Mouse (Mus musculus): ENCODE results near the gene Nudt14. TPM values are rescaled to one million over a fixed set of nuclear protein-coding genes. Genes with fewer than 3 reads are reported as not detected.

Nudt14 gene
- total RNA-seq, 2 experiments from 2014 or later = 2.7 TPM; not detected in 1

DNA sequence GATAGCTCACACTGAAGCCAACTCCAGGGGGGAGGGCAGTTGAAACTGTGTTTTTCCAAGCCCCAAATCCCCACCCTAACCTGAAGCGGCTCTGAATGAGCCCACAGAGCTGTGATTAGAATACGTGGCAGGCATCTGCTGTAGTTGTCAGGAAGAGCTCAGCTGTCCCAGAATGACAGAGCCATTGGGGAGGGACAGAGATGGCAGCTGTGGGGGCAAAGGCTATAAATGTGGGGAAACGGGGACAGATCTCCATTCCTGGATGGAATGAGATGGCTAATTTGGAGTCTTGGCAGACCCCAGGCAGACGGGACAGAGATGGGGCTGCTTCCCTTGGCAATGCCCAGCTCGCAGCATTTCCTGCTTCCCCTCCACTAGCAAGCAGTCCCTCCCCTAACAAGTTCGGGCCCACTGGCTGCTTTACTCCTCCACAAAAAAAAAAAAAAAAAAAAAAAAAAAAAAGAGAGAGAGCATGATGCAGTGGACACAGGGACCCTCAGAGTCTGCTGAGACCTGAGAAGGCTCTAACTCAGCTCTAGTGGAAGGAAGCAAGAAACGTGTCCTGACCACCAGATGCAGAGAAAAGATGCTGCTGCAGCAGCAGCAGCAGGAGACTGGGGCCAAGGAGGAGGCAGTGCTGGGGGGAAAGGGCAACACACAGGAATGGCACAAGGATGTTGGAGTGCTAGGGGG is 9.4 kb upstream of the Nudt14 start:
- no peak for ATAC-seq (replicated peaks; ENCODE audit: low FRiP score, poor library complexity, severe bottlenecking)

DNA sequence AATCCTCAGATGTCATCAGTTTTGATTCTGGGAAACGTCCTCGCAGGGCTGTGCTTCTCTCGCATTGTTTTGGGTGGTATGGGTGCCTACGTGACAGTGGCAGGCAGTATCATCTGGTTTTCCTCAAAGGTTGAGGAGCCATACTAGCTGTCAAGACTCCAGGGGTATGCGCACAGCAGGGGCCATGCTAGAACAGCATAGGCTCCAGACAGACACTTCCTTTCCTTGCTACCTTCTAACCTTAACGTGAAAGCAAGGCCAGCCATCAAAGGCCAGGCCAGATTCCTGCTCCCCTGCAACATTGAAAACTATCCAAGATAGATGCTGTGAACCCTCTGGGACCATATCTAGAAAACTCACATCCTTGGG is 8.8 kb upstream of the Nudt14 start:
- ATAC-seq (replicated peaks; ENCODE audit: low FRiP score, poor library complexity, severe bottlenecking) = no peak

DNA sequence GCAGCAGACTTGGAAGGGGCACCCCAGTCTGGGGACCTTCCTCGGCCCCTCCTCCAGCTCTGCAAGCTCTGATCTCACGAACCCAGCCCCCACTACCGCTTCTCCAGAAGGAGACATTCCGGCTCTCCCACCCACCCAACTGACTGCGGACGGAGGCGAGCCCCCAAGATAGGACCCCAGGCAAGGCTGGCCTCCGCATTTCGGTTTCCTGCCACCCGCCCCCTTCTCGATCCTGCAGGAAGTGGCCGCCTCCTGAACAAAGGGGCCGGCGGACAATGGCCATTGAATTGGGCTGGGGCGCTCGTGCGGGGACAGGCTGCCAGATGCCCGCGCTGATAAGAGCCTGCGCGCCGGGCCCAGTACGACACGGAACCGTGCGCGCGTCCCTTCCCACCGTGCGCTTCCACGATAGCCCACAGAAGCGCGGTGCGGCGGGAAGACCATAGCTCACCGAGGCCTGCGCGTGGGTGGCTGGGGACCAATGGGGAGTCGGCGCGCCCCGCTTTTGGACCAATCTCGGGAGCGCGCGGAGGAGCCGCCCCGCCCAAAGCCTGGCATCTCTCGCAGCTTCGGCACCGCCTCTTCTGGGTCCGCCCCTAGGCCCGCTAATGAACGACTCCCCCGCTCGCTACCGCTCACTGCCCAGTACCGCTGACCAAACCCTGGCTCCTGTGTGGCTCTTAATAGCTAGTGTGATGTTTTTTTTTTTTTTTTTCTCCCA is 8.3 kb upstream of the Nudt14 start:
- ATAC-seq (replicated peaks; ENCODE audit: low FRiP score, poor library complexity, severe bottlenecking) = peak; percentile 78

DNA sequence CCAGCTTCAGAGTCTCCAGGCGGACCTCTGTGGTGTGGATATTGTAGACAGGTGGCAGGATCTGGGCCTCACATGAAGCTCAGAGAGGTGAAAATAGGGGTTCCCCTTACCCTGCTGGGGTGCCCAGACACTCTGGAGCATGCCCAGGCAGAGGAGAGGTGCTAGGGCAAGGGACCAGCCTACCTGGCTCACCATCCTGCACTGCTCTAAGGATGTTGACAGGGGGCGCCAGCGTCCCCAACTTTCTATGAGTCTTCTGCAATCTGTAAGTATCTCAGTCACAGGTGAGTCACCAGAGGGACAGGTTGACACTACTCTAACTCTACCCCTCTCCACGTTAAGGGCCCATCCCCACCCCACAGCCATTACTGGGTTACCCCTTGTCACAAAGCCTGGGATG is 5.4 kb upstream of the Nudt14 start:
- ATAC-seq (replicated peaks; ENCODE audit: low FRiP score, poor library complexity, severe bottlenecking) = no peak

DNA sequence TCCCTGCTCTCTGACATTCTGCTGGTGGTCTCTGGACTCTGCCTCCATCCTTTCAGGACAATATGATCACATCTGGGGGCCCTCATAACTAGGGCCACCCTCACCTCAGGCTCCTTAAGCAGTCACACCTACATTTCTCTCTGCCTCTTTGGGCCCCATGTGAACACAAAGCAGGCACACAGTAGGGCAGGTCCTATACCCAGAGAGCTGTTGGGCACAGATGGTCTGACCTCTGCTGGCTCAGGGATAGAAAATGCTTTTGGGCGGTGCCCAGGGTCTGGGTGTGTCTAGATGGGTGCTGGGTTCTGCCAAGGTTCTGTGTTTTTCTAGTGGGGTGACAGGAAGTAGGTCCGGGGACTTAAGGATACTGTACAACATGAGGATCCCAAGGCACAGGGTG is 1.7 kb upstream of the Nudt14 start:
- no peak for ATAC-seq (replicated peaks; ENCODE audit: low FRiP score, poor library complexity, severe bottlenecking)

DNA sequence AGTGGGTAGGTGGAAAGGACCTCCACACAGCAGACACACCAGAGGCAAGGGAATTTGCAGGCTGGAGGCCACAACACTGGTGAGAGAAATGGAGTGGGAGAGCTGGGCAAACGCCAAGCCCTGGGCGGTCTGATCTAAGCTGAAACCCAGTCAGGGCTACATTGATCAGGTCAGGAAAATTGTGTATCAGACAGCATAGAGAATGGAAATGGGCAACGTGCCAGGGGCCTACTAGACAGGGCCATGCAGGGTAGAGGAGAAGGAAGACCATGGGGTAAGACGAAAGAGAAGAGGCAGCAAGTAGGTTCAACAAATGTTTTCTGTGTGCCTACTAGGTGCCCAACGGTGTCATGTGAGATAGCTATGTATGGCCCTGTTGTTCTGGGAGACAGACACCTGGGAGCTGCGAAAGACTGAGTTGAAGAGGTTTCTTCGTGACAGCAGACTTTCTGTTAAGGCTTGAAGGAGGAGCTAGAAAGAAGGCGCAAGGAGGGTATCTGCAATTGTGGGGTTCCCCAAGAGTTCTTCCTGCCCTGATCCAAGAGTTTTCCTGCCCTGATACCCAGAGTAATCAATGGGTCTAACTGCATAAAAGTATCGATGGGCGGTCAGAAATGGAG is 658 bp downstream of the Nudt14 start:
- peak; percentile 7; the same call in 1 of the 2 replicates for ATAC-seq (replicated peaks; ENCODE audit: low FRiP score, poor library complexity, severe bottlenecking)

DNA sequence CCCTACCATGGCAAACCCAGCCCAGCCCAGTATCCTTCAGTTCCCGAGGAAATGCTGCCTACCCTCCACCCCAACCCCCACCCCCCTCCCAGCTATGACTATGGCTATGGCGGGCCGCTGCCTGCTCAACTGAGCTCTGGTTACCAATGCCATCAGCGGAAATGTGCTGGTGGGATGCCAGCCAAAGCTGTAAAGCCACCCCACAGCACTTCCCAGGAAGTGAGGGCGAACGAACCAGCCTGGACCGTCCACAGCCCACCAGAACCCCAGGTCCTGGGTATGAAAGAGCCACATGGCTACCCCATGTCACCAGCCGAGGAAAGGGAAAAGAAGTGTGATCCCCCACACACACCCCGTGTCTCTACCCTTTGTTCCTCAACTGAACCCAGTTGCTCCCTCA is 1.2 kb downstream of the Nudt14 start:
- no peak for ATAC-seq (replicated peaks; ENCODE audit: low FRiP score, poor library complexity, severe bottlenecking)

DNA sequence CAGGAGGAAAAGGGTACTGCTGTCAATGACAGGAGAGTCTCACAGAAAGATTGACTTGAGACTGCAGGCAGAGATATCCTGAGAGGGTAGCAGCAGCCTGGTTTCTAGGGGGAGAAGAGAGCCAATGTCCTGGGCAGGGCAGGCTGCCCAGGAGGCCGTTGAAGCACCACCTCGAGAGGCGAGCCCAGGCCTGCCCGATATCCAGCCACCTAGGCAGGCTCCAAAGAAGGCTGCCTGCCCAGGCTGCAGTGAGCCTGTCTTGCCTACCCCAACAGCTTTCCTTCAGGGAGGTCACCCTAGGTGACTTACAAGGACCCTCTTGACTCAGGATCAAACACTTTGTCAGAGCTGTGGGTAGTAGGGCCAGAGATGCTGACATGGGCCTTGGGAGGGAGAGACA is 1.7 kb downstream of the Nudt14 start:
- no peak for ATAC-seq (replicated peaks; ENCODE audit: low FRiP score, poor library complexity, severe bottlenecking)

DNA sequence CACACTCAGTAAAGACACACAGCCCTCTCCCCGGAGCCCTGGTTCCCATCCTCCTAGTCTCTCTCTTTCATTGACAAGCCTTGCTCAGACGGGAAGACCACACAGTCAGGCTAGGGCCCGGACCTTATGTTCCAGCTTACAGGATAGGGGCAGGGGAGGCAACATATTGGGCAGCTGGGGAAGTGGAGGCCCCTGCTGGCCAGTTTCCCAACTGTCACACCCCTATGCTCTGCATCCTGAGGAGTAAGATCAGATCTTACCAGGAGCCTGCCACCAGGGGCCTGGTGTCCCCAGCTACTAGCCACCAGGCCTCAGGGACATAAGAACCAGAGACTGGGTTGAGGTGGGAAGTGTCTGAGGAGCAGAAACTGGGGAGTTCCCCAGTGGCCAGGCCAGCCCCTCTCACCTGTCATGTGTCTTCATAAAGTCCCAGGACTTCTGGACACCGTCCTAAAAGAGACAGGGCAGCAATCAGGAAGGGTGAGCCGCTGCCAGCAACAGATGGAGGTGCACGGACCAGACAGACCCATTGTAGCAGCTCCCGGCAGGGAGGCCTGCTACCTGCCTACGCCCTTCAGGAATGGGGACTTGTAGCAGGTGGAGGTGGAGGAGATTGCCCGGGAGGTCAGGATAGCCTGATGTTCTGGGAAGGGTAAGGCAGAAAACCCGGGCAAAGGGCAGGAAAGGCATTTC is 2.9 kb downstream of the Nudt14 start:
- no peak for ATAC-seq (replicated peaks; ENCODE audit: low FRiP score, poor library complexity, severe bottlenecking)

DNA sequence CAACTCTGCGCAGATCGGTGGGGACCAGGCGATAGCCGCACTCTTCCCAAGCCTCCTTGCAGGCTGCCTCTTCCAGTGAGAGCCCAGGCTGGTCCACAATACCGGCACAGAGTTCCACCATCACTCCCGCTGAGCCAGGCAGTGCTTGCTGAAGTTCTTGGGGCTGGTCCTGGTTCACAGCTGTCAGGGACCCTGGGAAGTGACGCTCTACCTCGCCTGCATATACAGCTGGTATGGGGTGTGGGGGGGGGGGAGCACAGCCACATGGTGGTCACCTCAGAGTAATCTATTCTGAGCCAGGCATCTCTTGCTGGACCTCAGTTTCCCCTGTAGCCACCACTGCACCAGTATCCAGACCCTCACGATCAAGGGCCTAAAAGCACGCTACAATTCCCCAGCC is 3.6 kb downstream of the Nudt14 start:
- ATAC-seq (replicated peaks; ENCODE audit: low FRiP score, poor library complexity, severe bottlenecking) = no peak

DNA sequence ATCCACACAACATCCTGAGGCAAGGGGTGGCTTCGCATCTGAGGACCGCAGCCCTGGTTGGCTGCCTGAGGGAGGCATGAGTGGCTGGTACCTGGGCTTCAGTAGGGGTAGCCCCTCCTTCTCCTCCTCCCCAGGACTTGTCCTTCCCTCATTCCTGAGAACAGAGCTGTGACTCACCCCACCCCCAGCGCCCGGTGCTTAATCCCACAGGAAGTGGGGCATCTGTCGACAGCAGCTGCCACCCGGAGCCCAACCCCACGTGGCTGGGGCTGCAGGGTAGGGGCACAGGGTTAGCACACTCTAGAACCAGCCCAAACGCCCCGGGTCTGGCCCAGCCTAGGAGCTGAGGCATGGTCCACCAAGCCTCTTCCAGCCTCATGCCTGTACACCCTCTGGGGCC is 4.0 kb downstream of the Nudt14 start:
- ATAC-seq (replicated peaks; ENCODE audit: low FRiP score, poor library complexity, severe bottlenecking) = no peak

DNA sequence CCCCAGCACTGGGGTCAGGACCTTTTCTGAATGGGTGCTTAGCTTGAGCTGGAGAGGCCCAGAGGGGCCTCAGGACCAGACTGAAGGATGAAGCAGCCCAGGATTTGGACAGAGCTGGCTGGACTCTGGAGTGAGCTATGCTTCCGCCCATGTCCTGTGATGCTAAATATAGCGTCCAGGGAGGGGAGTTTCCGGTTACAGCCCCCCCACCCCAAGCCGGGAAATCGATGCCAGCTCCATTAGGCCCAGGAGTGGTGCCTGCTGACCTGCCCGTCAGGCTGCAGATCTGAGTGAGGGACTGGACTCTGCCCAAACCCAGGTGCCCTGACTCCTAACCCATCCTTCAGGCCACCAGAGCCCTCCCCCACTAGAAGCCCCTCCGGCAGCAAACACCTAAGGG is 9.3 kb downstream of the Nudt14 start:
- no peak for ATAC-seq (replicated peaks; ENCODE audit: low FRiP score, poor library complexity, severe bottlenecking)

DNA sequence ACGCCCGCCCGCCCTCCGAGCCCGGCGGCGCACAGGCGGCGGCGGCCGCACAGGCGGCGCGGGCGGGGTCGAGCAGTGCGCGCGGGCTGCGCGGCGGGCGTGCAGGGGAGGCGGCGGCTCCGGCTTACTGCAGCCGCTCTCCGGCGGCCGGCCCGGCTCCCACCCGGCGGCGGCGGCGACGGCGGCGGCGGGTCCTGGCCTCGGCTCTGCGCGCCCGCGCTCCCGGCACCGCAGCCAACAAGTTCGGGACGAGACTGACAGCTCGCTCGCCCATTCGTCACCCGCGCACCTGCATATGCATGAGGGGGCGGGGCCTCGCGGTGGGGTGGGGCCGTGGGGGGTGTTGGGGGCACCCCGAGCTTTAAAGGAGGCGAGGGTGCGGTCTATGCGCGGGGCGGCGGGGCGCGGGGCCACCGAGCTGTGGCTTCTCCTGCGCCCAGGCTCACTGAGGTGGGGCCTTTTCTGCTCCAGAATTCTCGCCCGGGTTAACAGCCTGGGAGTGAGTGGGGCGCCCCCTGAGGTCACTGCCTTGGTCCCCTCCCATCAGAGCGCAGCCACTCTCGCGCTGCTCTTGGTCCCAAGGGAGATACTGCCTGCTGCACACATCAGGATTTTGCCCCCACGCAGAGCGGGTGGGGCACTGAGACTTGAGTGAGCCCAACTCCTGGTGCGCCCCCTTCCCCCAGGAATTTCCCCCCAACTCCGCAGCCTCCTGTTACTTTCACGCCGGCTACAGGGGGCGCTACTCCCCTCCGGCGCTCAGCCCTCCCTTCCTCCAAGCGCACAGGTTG is 12.2 kb downstream of the Nudt14 start, which contains the start of gene Jag2:
Gene Jag2 (minus strand): TSS at position 215 of the 791 bp plus-strand sequence.
- ATAC-seq (replicated peaks; ENCODE audit: low FRiP score, poor library complexity, severe bottlenecking) = no peak

DNA sequence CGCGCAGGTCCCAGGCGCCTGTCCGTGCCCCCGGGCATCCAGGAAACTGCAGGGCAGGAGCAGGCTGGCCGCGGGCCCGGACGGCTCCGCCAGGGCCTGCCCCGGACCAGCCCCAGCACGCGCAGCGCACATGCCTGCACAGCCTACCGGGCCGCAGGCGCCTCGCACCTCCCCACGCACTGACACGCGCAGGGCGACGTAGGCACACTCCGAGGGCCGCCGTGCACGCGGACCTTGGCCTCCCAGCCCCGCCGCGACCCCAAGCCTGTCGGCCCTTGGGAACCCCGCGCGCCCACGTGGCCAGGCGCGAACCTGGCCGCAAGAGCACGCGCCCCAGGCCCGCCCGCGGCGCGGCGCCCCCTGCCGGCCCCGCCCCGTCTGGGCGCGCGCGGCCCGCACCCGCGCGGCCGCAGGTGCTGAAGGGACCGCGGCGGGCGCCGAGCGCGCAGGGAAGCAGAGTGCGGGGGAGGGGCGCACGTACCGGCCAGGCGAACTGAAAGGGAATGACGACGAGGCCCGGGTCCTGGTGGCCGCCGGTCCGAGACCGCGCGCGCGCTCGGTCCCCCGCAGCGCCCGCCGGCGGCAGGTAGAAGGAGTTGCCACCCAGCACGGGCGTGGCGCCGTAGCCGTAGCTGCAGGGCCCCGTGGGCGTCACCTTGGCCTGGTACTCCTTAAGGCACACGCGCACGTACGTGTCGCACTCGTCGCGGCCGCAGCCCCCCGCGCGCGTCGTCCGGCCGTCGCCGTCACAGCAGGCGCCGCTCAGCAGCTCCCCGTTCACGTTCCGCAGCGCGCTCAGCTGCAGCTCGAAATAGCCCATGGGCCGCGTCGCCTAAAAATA is 13.3 kb downstream of the Nudt14 start:
- no peak for ATAC-seq (replicated peaks; ENCODE audit: low FRiP score, poor library complexity, severe bottlenecking)

DNA sequence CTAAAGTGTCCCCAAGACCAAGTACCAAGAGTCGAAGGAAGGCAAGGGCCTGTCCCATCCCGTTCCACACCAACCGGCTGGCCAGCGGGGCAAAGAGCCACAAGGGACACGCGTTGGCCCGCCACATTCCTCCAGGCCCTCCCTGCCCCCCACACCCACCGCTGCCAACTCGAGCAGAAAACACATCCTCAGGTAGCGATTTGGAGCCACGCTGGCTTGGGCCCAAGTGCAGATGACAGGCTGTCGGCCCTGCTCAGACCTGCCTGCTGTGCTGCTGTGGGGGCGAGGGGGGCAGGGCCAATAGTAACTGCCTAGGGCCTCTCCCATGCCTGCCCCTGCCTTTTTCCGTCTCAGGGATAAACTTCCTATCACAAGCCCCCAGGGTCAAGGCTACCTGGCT is 14.7 kb downstream of the Nudt14 start:
- ATAC-seq (replicated peaks; ENCODE audit: low FRiP score, poor library complexity, severe bottlenecking) = no peak

DNA sequence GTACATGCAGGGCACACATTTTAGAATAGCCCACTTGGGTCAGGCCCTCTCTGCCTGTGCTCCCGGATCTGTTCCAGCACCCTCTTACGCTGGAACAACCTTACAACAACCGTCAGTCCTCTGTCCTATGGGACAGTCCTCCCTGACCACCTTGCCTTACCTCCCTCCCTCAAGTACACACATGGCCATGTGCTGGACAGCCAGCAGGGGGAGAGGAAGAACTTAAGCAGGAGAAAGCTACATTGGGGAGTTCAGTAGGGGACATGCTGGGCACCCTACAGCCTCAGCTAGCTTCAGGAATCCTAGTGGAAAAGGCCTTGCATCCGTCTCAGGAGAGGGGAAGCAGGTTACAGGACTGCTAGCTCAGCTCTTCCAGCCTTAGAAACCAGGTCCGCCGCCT is 16.0 kb downstream of the Nudt14 start:
- ATAC-seq (replicated peaks; ENCODE audit: low FRiP score, poor library complexity, severe bottlenecking) = no peak

DNA sequence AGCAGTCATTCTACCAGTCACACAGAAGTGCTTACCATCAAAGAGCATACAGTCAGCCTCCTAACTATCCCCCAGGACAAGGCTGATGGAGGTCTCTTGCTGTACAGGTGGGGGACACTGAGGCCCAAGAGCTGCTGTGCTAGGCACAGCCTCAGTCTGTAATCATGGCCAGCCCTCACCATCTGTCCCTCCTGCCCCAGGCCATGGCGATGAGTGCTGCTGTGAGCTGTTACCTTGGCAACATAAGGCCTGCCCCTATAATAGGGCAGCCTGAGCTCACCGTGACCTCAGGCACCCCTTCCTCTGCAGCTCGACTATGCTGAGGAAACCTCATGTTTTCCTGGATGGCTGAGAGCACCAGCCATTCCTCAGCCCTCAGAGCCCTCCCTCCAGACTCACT is 19.4 kb downstream of the Nudt14 start:
- ATAC-seq (replicated peaks; ENCODE audit: low FRiP score, poor library complexity, severe bottlenecking) = no peak

DNA sequence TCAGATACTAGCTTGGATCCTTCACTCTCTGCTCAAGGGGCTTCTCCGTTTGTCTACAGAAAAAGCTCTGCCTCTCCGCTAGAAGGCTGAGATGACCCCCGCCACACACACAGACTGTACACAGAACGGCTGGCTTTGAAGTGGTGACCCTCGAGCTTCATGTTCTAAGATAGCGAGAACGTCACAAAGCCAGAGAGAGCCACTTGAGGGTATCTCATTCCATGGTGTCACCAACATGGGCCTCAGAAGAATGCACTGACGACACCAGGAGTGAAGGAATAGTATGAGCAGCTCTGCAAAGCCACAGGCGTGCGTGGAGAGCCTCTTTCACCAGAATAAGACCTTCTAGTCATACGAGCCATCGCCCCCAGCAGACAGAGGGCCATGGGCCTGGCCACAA is 20.4 kb downstream of the Nudt14 start:
- ATAC-seq (replicated peaks; ENCODE audit: low FRiP score, poor library complexity, severe bottlenecking) = no peak

DNA sequence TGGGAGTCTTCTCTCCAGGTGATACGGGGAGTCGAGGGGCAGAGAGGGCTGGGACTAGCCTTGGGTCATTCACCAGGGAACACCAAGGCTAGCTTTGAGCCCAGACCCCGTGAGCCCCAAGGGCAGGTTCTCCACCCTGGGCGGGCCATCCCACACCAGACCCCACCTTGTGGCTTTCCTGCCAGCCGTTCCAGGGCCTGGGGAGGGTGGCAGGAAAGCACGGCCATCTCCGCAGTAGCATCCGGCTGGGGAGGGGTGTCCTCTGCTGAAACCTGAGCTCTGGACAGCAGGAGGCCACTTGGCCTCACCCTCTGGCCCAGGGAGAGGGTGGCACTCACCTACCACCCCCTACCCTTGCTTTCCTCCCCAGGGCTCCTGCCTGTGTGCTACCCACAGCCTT is 24.0 kb downstream of the Nudt14 start:
- ATAC-seq (replicated peaks; ENCODE audit: low FRiP score, poor library complexity, severe bottlenecking) = no peak
